Mouse (Mus musculus) kidney, postnatal 10 days (tissue): Measurements from ENCODE around the gene Mettl24.
"Not testable (repeated sequence)": the region's sequence is repeated elsewhere in the genome, so short reads cannot be mapped to it uniquely, and the experiment has no call there.

Experiments used
- DNase-seq: peaks from one replicate; pipeline ENCODE4 v3.0.0; 2021; ENCODE audit warnings: mixed read lengths

The Mettl24 gene

DNA sequence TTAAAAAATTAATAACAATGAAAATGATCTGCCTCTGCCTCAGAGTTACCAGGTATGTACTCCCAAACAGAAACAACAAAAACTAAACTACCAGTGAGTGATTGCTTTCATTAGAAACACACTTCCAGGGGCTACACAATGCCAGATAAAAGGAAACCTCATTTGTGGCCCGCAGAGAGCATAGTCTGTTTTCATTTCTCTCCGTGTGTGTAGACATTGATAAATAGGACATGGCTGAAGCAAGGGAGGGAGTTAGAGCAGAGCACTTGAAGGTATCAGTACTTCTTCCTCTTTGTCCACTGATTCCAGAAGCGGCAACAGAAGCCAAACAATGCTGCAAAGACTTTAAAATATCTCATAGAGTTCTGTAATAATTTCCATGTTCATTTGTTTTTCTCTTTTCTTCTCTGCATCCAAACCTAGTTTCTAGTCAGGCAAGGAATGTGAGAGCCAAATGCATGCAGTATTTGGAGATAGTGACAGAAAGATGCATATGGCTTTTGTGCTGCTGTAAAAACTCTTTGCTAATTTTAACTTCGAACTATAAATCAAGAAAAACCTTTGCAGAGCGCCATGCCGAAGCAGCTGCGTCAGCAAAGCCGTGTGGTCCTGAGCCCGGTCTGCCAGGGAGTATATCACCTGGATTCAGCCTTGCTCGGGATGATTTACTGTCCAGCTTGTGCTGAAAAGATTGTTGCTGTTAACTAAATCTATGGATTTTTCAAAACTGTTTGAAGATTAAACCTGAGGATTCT is 67.4 kb downstream of the Mettl24 start:
- no peak for DNase-seq

- no peak for DNase-seq
Measured at GRCm38 (mm10) chr10:40751157-40751556, 68.1 kb downstream of the Mettl24 start.

GRCm38 (mm10) chr10:40753036-40753435 is 70.0 kb downstream of the Mettl24 start:
- DNase-seq = no peak

- no peak for DNase-seq
Measured at GRCm38 (mm10) chr10:40758171-40759010, 75.3 kb downstream of the Mettl24 start.

DNA sequence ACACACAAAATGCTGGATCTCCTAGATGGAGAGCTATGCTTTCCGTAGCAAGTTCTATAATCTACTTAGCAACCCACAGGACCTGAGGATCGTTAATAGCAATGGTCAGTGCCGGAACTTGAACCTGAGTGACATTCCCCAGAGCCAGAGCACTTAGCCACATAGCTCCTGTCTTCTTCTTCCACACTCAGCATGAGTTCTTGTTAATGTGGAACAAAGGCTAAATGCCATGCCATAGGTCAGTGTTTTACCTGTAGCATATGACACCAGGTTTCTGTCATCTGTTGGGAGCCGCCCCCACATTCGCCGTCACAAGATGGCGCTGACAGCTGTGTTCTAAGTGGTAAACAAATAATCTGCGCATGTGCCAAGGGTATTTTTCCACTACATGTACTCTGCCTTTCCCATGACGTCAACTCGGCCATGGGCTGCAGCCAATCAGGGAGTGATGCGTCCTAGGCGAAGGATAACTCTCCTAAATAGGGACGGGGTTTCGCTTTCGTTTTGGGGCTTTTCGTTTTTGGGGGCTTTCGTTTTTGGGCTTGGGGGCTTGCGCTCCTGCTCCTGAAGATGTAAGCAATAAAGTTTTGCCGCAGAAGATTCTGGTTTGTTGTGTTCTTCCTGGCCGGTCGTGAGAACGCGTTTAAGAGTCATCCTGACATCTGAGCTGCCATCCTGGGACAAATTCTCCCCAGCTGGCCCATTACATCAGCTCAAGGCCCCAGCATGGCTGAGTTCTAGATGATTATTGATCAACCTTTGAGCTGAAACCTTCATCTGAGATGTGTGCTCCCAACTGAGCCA is 76.5 kb downstream of the Mettl24 start:
- DNase-seq = not testable (repeated sequence)

- no peak for DNase-seq
Measured at GRCm38 (mm10) chr10:40760195-40761009, 77.3 kb downstream of the Mettl24 start.

GRCm38 (mm10) chr10:40761010-40761752 is 78.1 kb downstream of the Mettl24 start:
- DNase-seq = no peak

GRCm38 (mm10) chr10:40762624-40763023 is 79.5 kb downstream of the Mettl24 start:
- DNase-seq = no peak

- DNase-seq = no peak
Measured at GRCm38 (mm10) chr10:40763084-40763720, 80.1 kb downstream of the Mettl24 start.

DNA sequence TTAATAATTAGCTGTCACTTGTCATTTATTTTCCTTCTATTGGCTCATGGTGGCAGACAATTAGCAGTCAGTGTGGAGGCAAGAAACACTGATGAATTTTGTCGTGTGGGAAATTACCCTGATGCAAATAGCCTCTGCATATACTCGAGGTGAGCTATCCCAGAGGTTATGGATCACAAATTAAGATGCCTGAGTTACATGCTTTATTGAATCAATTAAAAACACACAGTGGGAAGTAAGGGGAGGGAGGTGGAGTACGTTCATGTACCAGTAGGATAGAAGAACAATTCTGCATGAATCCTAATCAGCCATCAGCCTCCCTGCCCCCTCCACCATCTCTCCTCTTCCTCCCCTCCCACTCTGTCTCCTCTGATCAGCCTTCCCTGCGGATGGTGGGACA is 89.2 kb downstream of the Mettl24 start:
- no peak for DNase-seq

GRCm38 (mm10) chr10:40775151-40775550 is 92.1 kb downstream of the Mettl24 start:
- DNase-seq = no peak

- no peak for DNase-seq
Measured at GRCm38 (mm10) chr10:40775655-40776054, 92.6 kb downstream of the Mettl24 start.

DNA sequence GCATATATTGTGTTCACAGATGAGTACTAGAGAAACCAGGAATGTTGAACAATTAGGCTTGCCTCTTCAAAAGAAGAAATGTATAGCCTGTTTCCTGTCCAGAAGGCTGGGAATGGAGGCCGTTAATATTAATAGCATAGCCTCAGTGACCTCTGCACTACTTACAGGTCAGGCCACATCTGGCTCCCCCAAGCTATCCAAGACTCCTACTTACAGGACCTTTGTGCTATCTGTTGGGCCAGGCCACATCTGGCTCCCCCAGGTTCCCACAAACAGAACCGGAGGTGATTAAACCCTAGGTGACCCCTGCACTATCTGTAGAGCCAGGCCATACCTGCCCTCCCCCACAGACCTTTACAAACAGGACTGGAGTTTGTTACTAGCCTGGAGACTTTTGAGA is 94.1 kb downstream of the Mettl24 start:
- DNase-seq = no peak

- no peak for DNase-seq
Measured at GRCm38 (mm10) chr10:40778472-40778871, 95.4 kb downstream of the Mettl24 start.

GRCm38 (mm10) chr10:40790406-40790805 is 107.3 kb downstream of the Mettl24 start:
- DNase-seq = no peak

DNA sequence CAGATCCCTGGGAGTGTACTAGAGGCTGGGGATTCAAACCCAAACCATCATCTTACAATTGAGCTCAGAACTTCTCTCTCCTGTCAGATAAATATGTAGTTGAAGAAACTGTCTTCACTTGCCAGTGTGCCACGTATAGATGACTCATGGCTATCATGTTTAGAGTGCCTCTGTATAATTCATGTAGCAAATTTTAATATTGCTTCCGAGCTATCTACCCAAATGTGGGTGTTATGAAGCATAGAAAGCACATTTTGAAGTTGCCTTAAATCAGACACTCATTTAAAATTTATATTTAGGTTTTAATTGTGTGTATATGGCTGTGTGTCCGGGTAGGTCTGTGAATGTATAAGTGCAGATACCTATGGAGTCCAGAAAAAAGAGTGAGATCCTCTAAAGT is 109.0 kb downstream of the Mettl24 start:
- no peak for DNase-seq

GRCm38 (mm10) chr10:40805221-40805620 is 122.1 kb downstream of the Mettl24 start:
- no peak for DNase-seq

DNA sequence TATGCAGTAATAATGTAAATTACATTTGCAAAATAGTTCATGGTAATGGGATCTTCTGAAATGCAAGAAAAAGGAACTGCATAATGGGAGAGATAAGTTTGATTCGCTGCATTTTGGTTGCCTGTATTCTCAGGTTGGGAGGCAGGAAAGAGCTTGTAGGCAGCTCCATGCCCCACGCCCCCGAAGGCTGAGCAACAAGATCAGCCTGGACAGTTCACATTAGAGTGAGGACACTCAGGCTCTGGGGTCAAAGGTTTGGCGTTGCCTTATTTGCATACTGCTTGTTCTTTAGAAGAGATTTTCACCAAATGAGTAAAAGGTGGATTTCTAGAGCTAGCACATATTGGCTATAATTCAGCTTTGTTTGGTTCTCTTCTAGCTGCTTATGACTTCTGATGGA is 123.1 kb downstream of the Mettl24 start:
- no peak for DNase-seq

GRCm38 (mm10) chr10:40809411-40809910 is 126.4 kb downstream of the Mettl24 start:
- not testable (repeated sequence) for DNase-seq

GRCm38 (mm10) chr10:40813627-40814026 is 130.5 kb downstream of the Mettl24 start:
- no peak for DNase-seq

DNA sequence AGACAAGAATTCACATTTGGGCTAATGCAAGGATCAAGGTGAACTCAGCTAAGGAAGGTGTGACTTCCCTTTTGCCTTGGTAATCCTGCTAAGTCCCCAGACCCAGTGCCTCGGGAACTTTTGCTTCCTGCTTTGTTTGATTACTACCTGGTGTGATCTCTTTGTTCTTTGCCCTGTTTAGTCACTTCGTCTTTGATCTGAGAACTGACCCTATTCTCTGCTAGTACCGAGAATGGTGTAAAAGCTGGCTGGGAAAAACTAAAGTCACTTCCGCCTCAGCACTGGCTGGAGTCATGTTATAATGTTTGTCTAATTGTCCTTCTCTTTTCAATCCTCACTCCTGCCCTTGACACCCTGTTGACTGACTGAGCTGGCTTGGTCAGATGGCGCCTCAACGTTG is 133.4 kb downstream of the Mettl24 start:
- no peak for DNase-seq
